Mouse (Mus musculus): ENCODE data around the gene Lsm14a.

GRCm38 (mm10) chr7:34393215-34393614 is at the start of gene Lsm14a:
- no peak for TF ChIP-seq CTCF (IDR thresholded peaks at IDR 0.05; ENCODE audit: extremely low read depth, insufficient read length, insufficient replicate concordance, low read depth, low read length)
- TF ChIP-seq POLR2A (IDR thresholded peaks at IDR 0.05; ENCODE audit: low read depth, low read length), result no peak
